Mouse (Mus musculus) erythroid progenitor cell, adult 5-6 weeks (primary cell): ENCODE results near the gene Taar7b. TPM values are rescaled to one million over a fixed set of nuclear protein-coding genes. Genes with fewer than 3 reads are reported as not detected.
A peak's percentile ranks its signal among the peaks of the same experiment; 100 is the strongest.

Experiments used
- ATAC-seq: replicated peaks from 2 replicates; pipeline ENCODE4 v1.8.0; 2016; ENCODE audit warnings: moderate number of reproducible peaks, mild to moderate bottlenecking, moderate TSS enrichment, inconsistent platforms; ENCODE audit not compliant: poor library complexity, low FRiP score, severe bottlenecking
- total RNA-seq, 2 experiments: library from RNA; stranded (forward) in 1 of 2; stranded (reverse) in 1 of 2; fragments of 150-400 nt in 1 of 2; fragments of 186-747, 209-891 nt in 1 of 2; gene quantifications; 2 replicates each; pipeline versions ENCODE4 v1.2.3 to v1.2.4; 2015 to 2017; ENCODE audit warnings: low replicate concordance in 2 of 2

The Taar7b gene
- not detected in 2 replicates for total RNA-seq (2015; ENCODE audit: low replicate concordance)
- not detected in 2 replicates for total RNA-seq (2017; ENCODE audit: low replicate concordance)

DNA sequence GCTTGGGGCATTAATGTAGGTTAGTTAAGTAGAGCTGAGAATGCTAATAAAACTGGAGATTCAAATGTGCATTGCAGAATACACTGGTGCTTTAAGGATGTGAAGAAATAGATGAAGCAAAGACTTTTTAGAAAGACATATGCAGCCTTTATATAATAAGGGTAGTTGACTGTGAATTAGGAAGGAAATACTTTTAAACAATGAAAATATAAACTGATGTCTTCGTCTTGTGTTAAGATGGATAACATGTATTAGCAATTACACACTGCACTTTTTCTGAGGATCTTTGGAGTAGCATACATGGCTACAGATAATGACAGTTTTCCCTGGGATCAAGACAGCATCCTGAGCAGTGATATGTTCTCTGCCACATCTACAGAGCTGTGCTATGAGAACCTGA lies at the start of gene Taar7b:
TSS of gene Taar7b (plus strand) at position 301 of the 400 bp plus-strand sequence.
- no peak for ATAC-seq

DNA sequence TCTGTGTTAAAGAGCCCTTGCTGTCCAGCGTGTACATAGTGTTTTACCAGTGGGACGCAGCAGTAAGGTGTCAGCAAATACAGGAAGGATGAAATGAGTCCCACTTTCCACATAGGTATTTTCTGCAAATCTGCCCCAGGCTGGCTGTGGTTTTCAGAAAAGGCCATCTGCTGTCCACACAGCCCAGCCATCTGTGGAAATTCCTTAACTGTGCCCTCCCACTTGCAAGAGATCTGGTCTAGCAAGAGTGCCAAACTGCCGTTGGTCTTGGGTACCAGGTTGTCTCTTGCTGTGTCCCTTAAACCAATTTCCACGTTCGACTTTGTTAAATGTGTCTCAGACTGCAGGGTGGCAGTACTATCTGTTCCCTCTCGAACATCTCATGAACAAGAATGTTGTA lies 48.0 kb upstream of the Taar7b start:
- ATAC-seq = no peak

DNA sequence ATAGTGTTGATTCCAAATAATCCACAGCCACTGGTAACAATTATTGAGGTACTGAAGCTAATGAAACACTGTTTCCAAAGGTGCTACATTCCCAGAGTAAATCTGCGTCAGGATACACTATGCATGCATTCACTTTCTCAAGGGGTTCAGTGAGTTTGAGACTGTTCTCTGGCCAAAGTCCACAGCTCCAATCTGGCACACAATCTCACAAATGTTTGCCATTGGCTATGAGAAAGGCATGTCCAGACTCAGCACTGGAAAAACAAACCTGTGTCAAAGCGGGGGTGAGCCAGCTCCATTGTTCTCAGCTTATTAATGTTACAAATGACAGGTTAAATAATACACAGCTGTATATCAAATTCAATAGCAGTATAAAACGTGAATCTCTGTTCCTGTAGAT lies 40.7 kb upstream of the Taar7b start:
- ATAC-seq = no peak

DNA sequence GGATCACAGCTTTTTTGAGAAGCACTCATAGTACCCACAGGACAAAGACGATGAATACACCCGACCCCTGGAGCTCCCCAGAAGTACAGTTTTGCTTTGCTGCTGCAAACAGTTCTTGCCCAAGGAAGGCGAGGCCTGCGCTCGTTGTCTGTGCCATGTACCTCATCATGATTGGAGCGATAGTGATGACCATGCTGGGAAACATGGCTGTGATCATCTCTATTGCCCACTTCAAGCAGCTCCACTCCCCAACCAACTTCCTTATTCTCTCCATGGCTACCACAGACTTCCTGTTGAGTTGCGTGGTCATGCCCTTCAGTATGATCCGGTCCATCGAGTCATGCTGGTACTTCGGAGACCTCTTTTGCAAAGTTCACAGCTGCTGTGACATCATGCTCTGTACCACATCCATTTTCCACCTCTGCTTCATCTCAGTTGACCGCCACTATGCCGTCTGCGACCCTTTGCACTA lies 39.3 kb upstream of the Taar7b start, which contains the start of gene Taar4:
TSS of gene Taar4 (plus strand) at position 51 of the 472 bp plus-strand sequence.
- ATAC-seq = no peak

- ATAC-seq = no peak
These were observed 36.3 kb upstream of the Taar7b start for GRCm38 (mm10) chr10:23963444-23963843.

GRCm38 (mm10) chr10:23964921-23965610 lies 34.7 kb upstream of the Taar7b start:
- no peak for ATAC-seq

DNA sequence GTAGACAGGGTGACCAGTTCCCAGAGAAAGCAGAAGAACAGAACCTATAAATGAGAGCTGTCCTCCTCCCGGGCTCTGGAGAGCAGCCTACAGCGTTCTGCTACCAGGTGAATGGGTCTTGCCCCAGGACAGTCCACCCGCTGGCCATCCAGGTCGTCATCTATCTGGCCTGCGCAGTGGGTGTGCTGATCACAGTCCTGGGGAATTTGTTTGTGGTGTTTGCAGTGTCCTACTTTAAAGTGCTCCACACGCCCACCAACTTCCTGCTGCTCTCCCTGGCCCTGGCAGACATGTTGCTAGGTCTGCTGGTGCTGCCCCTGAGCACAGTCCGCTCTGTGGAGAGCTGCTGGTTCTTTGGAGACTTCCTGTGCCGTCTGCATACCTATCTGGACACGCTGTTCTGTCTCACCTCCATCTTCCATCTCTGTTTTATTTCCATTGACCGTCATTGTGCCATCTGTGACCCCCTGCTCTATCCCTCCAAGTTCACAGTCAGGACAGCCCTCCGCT lies 29.0 kb upstream of the Taar7b start, which contains the start of gene Taar5:
TSS of gene Taar5 (plus strand) at position 51 of the 510 bp plus-strand sequence.
- ATAC-seq = no peak

- no peak for ATAC-seq
These were observed 28.5 kb upstream of the Taar7b start for GRCm38 (mm10) chr10:23971256-23971655.

DNA sequence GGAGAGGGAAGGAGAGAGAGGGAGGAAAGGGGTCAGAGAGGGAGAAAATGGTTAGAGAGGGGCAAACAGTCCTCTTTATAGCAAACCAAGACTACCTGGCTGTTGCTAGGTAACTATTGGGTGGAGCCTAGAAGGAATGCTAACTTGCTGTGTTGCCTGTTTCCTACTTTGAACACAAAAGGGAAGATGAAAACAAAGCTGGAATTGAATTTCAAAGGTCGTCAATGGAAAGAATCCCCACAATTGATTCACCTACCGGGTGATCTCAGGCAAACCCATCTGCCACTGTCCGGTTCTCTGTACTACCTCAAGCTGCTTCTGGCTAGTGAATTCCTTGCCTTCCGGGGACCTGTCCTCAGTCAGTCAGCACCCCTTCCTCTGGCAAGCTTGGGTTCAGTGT lies 21.8 kb upstream of the Taar7b start:
- ATAC-seq = no peak

DNA sequence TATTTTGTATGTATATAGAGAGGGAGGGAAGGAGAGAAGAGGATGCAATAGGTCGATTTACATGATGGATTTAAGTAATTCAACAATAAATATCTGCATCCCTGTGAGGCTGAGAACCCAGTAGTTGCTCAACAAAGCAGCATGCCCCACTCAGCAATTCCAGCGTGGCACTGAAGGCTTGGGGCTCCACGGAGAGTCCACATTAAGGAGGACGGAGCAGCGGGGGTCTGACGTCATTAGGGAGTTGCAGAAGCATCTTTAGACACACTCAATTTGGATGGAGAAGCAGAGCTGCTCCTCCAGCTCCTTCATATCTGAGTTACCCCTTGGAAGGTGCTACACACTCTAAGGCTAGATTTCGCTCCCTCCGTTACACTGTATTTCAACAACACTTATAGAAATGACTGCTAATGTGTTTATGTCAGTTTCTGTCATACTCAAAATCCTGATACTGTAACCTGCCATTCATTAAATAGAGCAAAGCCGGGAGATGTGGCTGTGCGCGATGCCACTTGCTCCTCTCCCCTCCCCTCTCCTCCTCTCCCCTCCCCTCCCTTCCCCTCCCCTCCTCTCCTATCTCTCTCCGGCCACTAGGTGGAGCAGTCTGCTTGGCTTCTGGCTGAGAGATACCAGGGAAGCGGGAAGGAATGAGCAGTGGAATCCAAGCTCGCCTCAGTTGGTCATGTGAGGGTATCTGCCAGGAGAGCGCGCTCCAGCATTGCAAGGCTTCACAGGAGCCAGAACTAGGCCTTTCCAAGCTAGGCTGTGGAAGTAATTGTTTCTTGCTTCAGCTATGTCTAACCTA lies 20.6 kb upstream of the Taar7b start:
- peak; percentile 61 for ATAC-seq

GRCm38 (mm10) chr10:23985546-23985945 lies 14.2 kb upstream of the Taar7b start, which contains the start of gene Taar6:
Gene Taar6 (minus strand): TSS chr10:23985646.
- no peak for ATAC-seq

DNA sequence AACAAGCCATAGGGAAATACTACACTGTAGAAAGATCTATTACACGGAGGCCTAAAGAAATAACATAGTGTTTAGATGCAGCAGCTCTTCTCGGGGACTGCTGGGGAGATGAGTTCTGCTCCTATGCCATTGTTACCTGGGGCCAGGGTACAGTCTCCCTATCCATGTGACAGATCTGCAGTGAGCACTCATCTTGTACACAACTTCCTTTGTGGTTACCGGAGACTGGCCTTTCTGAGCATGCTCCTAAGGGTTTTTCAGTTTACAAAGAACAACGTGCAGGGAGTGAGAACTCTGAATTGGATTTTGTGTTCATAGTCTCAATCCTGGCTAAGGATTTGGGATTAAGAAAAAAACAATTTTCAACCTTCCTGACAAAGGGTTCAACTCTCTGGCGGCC lies 13.3 kb upstream of the Taar7b start:
- no peak for ATAC-seq

DNA sequence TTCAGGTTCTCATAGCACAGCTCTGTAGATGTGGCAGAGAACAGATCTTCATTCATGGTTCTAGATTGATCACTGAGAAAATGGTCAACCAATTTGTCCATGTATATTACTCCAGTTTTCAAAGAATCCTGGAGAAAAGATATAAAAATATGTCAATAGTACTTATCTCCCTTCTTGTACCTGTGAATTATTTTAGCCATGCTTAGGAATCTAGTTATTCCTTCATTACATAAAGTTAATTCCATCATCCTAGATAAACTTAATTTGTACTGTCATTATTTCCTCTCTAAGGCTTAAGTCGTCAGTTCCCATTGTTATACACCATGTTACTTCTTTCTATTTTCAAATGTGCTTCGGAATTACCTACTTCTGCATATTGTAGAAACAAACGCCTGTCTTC lies 6.4 kb upstream of the Taar7b start, which contains the start of gene Taar7a:
TSS of gene Taar7a (minus strand) at position 101 of the 400 bp plus-strand sequence.
- ATAC-seq = no peak

- ATAC-seq = peak; percentile 56; the same call in 1 of the 2 replicates
These were observed 6.7 kb downstream of the Taar7b start for GRCm38 (mm10) chr10:24006442-24006841.

DNA sequence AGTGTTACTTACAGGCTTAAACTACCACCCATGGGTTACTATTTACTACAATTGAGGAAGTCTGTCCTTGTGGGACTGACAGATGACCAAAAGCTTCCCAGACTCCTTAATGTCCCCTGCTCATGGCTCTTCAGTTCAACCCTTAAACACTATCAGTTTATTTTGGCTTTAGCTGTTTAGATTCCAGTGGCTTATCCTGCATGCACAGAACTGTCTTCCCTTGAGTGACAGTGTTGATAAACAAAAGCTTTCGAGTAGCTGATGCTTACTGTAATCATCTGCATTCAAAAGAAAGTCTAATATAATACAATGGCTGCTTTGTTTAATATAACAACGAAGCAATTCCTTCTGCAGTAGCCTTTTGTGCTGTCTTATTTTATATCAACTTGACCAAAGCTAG lies 7.3 kb downstream of the Taar7b start:
- ATAC-seq = peak; percentile 82

GRCm38 (mm10) chr10:24008143-24008542 lies 8.4 kb downstream of the Taar7b start:
- peak; percentile 61; the same call in 1 of the 2 replicates for ATAC-seq

DNA sequence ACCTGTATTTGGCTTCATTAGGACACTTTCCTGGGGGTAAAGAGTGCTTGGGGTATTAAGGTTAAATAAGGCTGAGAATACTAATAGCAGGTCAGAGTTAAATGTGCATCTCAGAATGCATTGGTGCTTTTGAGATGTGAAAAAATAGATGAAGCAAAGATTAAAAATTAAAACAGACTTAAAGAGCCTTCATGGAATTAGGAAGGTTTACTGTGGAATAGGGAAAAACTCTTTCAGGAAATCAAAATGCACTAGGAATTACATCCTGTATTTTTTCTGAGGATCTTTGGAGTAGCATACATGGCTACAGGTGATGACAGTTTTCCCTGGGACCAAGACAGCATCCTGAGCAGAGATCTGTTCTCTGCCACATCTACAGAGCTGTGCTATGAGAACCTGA lies 27.2 kb downstream of the Taar7b start, which contains the start of gene Taar7d:
TSS of gene Taar7d (plus strand) at position 301 of the 400 bp plus-strand sequence.
- ATAC-seq = no peak

- ATAC-seq = no peak
These were observed 31.6 kb downstream of the Taar7b start for GRCm38 (mm10) chr10:24031347-24031746.

GRCm38 (mm10) chr10:24037314-24037713 lies 37.6 kb downstream of the Taar7b start, which contains the start of gene Taar7e:
Gene Taar7e (plus strand): TSS chr10:24037614.
- no peak for ATAC-seq
